Mouse (Mus musculus) spleen, adult 2 months (tissue): ENCODE measurements around the gene Slfn3.

Experiments
- CTCF ChIP-seq: fragments of 200-500 bp; IDR thresholded peaks from 2 replicates; pipeline ENCODE4 v1.5.1; 2011; ENCODE audit warnings: mild to moderate bottlenecking, inconsistent platforms; ENCODE audit not compliant: insufficient read depth, insufficient read length, insufficient replicate concordance; ENCODE audit errors: extremely low read depth
- POLR2A ChIP-seq: fragments of 200-500 bp; IDR thresholded peaks from 2 replicates; pipeline ENCODE4 v1.6.1; 2011; ENCODE audit warnings: low read depth, low read length, inconsistent platforms

GRCm38 (mm10) chr11:83224217-83224616 is 33.1 kb downstream of the Slfn3 start:
- TF ChIP-seq POLR2A (no peak; the same call in 1 of the 2 replicates), CTCF (peak; percentile 0; the same call in 1 of the 2 replicates)
